Mouse (Mus musculus) kidney, embryonic 15.5 days (tissue): ENCODE data around the gene Rpl12. TPM values are rescaled to one million over a fixed set of nuclear protein-coding genes. Genes with fewer than 3 reads are reported as not detected.

ENCODE experiments used
- ATAC-seq: fragments of 200-750 bp; cut with Nextera tagmentation; replicated peaks from 2 replicates; pipeline ENCODE4 v1.8.0; 2017; ENCODE audit warnings: moderate TSS enrichment; ENCODE audit not compliant: low FRiP score
- H3K27ac ChIP-seq: fragments of 300-500 bp; sonication (generic); 2 replicates; pipeline ENCODE4 v1.5.1; 2015; ENCODE audit warnings: mild to moderate bottlenecking, inconsistent platforms
- H3K27me3 ChIP-seq: fragments of 300-500 bp; sonication (generic); 2 replicates; pipeline ENCODE4 v1.6.1; 2015; ENCODE audit warnings: inconsistent platforms
- H3K36me3 ChIP-seq: fragments of 300-500 bp; sonication (generic); 2 replicates; pipeline ENCODE4 v1.6.1; 2015; ENCODE audit warnings: inconsistent platforms
- H3K4me1 ChIP-seq: fragments of 300-500 bp; sonication (generic); 2 replicates; pipeline ENCODE4 v1.6.1; 2015; ENCODE audit warnings: inconsistent platforms
- H3K4me2 ChIP-seq: fragments of 300-500 bp; sonication (generic); 2 replicates; pipeline ENCODE4 v1.6.1; 2015; ENCODE audit warnings: moderate library complexity, mild to moderate bottlenecking, inconsistent platforms
- H3K4me3 ChIP-seq: fragments of 300-500 bp; sonication (generic); replicated peaks from 2 replicates; pipeline ENCODE4 v1.5.1; 2015; ENCODE audit warnings: mild to moderate bottlenecking, inconsistent platforms
- H3K9ac ChIP-seq: fragments of 300-500 bp; sonication (generic); 2 replicates; pipeline ENCODE4 v1.6.1; 2015; ENCODE audit warnings: mild to moderate bottlenecking, inconsistent platforms
- H3K9me3 ChIP-seq: fragments of 300-500 bp; sonication (generic); replicated peaks from 2 replicates; pipeline ENCODE4 v1.6.1; 2016; ENCODE audit warnings: inconsistent platforms
- WGBS: fragments of 180-500 bp; shearing (Covaris S2); methylation state at CpG from one replicate; pipeline ENCODE4 v1.1.7; 2015; ENCODE audit warnings: mixed read lengths; 5-methylcytosine and 5-hydroxymethylcytosine counted together
- polyA plus RNA-seq: library from polyadenylated mRNA; unstranded; fragments of >200 nt; fragmentation: Nextera tagmentation; extraction: Ambion mirVana; gene quantifications from 2 replicates; pipeline ENCODE4 v1.2.1, GENCODE M21; 2015

The Rpl12 gene
- polyA plus RNA-seq, 1 experiment from 2014 or later, result 204 TPM

DNA sequence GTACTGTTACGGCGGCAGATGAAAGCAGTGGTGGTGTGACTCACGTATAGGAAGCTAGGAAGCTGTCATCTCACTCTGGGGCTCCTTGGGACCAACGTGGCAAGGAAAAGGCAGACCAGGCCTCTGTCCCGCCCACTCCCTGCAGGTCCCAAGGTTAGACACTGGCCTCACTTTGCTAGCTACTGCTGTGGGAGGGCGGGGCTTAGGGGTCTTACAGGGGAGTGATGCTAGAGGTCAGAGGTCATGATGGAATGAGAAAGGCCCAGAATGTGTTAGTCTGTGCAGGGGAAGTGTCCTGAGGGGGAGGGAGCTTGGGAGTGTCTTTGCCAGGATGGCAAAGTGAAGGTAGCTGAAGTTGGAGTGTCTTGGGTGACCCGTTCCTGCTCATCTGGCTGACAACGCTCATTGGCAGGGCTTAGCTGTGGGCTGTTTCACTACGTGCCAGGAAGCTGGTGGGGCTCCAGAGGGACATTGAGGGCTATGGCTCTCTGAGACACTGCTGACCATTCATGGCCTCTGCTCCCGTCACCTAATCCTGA, 37.0 kb upstream of the Rpl12 start:
- Histone ChIP-seq H3K9me3 (no peaks in the 10 kb centered on the region), H3K4me3 (no peak overlapping the region), H3K4me1 (no peaks in the 10 kb centered on the region), H3K27me3 (no peaks in the 10 kb centered on the region), H3K36me3 (peaks cover 72% of the 10 kb centered on the region), H3K9ac (no peak overlapping the region), H3K4me2 (no peak overlapping the region), H3K27ac (no peak overlapping the region)
- ATAC-seq, result no peak
- WGBS, result 77% methylated on average over 10 of the region's 10 CpGs

DNA sequence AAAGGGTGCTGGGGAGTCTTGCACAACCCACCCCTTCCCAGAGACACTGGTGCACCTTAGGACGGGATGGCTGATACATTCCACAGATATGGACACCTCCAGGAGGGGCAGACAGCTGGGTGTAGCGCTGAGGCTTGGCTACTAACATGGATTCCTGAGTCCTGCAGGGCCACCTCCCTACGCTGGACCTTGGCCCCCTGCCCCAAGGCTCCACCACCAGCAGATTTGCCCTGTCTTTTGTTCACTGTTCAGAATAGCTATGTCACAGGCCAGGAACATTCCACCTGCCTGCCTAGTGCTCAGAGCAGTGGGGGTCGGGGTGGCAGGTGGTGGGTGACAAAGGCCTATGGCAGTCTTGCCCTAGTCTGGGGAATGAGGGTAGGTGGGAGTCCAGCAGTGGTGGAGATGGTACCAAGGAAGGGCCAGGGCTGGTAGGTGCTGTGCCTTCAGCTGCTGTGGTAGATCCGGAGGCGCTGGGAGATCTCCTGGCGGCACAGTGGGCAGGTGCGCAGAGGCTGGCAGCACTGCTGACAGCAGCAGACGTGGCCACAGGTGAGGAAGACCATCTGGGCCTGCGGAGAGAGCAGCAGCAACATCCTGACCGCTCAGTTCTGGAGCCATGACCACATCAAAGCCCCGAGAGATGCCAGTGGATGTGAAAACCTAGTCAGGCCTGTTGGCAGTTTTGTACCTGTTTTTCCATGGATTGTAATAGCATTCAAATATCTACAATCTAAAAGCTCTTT, 34.9 kb upstream of the Rpl12 start:
- Histone ChIP-seq H3K9me3 (no peaks in the 10 kb centered on the region), H3K36me3 (peaks cover 51% of the 10 kb centered on the region), H3K4me3 (no peak overlapping the region), H3K27ac (no peak overlapping the region), H3K4me1 (no peaks in the 10 kb centered on the region), H3K9ac (no peak overlapping the region), H3K27me3 (no peaks in the 10 kb centered on the region), H3K4me2 (no peak overlapping the region)
- WGBS, result 89% methylated on average over 12 of the region's 12 CpGs
- no peak for ATAC-seq

- H3K36me3 ChIP-seq, result peaks cover 38% of the 10 kb centered on the region
- no peaks in the 10 kb centered on the region for H3K4me1 ChIP-seq
- no peak overlapping the region for H3K4me2 ChIP-seq
- no peak overlapping the region for H3K9ac ChIP-seq
- H3K27me3 ChIP-seq, result no peaks in the 10 kb centered on the region
- no peak overlapping the region for H3K4me3 ChIP-seq
- no peak overlapping the region for H3K27ac ChIP-seq
- no peaks in the 10 kb centered on the region for H3K9me3 ChIP-seq
- whole genome bisulfite sequencing, result 74% methylated on average over 15 of the region's 15 CpGs
- no peak for ATAC-seq
These were observed 33.6 kb upstream of the Rpl12 start for GRCm38 (mm10) chr2:32927624-32928234.

GRCm38 (mm10) chr2:32928235-32928946, 33.0 kb upstream of the Rpl12 start:
- no peaks in the 10 kb centered on the region for H3K9me3 ChIP-seq
- H3K27ac ChIP-seq, result no peak overlapping the region
- H3K4me1 ChIP-seq, result no peaks in the 10 kb centered on the region
- 32% methylated on average over 10 of the region's 10 CpGs for WGBS
- H3K4me3 ChIP-seq, result no peak overlapping the region
- no peak overlapping the region for H3K4me2 ChIP-seq
- H3K27me3 ChIP-seq, result no peaks in the 10 kb centered on the region
- H3K36me3 ChIP-seq, result peaks cover 34% of the 10 kb centered on the region
- ATAC-seq, result peak; percentile 40; the same call in 1 of the 2 replicates
- H3K9ac ChIP-seq, result no peak overlapping the region

- no peaks in the 10 kb centered on the region for H3K4me1 ChIP-seq
- H3K36me3 ChIP-seq, result peaks cover 29% of the 10 kb centered on the region
- WGBS, result 84% methylated on average over 19 of the region's 19 CpGs
- H3K27me3 ChIP-seq, result no peaks in the 10 kb centered on the region
- H3K27ac ChIP-seq, result no peak overlapping the region
- ATAC-seq, result no peak
- H3K4me3 ChIP-seq, result no peak overlapping the region
- H3K4me2 ChIP-seq, result no peak overlapping the region
- H3K9me3 ChIP-seq, result no peaks in the 10 kb centered on the region
- H3K9ac ChIP-seq, result no peak overlapping the region
These were observed 32.2 kb upstream of the Rpl12 start for GRCm38 (mm10) chr2:32928947-32929829.

- Histone ChIP-seq H3K4me3 (no peak overlapping the region), H3K9me3 (no peaks in the 10 kb centered on the region), H3K27ac (no peak overlapping the region), H3K4me1 (no peaks in the 10 kb centered on the region), H3K27me3 (no peaks in the 10 kb centered on the region), H3K9ac (no peak overlapping the region), H3K36me3 (peaks cover 25% of the 10 kb centered on the region), H3K4me2 (no peak overlapping the region)
- no peak for ATAC-seq
- WGBS, result 79% methylated on average over 7 of the region's 7 CpGs
These were observed 29.6 kb upstream of the Rpl12 start for GRCm38 (mm10) chr2:32931730-32932129.

DNA sequence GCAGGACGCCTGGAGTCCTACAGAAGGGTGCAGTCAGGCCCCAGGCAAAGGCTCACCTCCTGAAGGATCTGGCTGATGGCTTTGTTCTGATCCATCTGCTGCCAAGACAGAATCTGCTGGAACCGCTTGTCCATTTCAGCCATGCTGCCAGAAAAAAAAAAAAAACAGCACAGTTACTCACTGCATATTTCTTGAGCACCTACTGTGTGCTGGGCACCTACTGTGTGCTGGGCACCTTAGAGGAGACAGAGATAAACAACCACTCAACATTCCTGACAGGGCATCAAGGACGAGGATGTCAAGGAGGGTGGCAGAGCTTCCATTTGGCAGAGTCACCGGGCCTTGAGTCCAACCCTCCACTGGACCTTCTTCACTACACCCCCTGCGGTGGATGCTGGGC, 22.6 kb upstream of the Rpl12 start:
- Histone ChIP-seq H3K4me3 (no peak overlapping the region), H3K9ac (no peak overlapping the region), H3K9me3 (no peaks in the 10 kb centered on the region), H3K27me3 (no peaks in the 10 kb centered on the region), H3K27ac (no peak overlapping the region), H3K4me2 (no peak overlapping the region), H3K36me3 (peaks cover 69% of the 10 kb centered on the region), H3K4me1 (no peaks in the 10 kb centered on the region)
- 88% methylated on average over 5 of the region's 5 CpGs for WGBS
- ATAC-seq, result no peak

- H3K4me3 ChIP-seq, result no peak overlapping the region
- H3K9me3 ChIP-seq, result no peaks in the 10 kb centered on the region
- H3K36me3 ChIP-seq, result peaks cover 71% of the 10 kb centered on the region
- H3K4me2 ChIP-seq, result no peak overlapping the region
- no peaks in the 10 kb centered on the region for H3K27me3 ChIP-seq
- H3K4me1 ChIP-seq, result no peaks in the 10 kb centered on the region
- no peak for ATAC-seq
- H3K9ac ChIP-seq, result no peak overlapping the region
- H3K27ac ChIP-seq, result no peak overlapping the region
- WGBS, result 79% methylated on average over 5 of the region's 5 CpGs
These were observed 21.9 kb upstream of the Rpl12 start for GRCm38 (mm10) chr2:32939418-32939817.

- H3K27me3 ChIP-seq, result no peaks in the 10 kb centered on the region
- WGBS, result 94% methylated on average over 4 of the region's 4 CpGs
- no peak for ATAC-seq
- H3K27ac ChIP-seq, result no peak overlapping the region
- H3K36me3 ChIP-seq, result peaks cover 72% of the 10 kb centered on the region
- no peaks in the 10 kb centered on the region for H3K9me3 ChIP-seq
- no peak overlapping the region for H3K4me3 ChIP-seq
- H3K4me2 ChIP-seq, result no peak overlapping the region
- no peak overlapping the region for H3K9ac ChIP-seq
- no peaks in the 10 kb centered on the region for H3K4me1 ChIP-seq
These were observed 20.9 kb upstream of the Rpl12 start for GRCm38 (mm10) chr2:32940483-32940882.

GRCm38 (mm10) chr2:32947454-32947853, 13.9 kb upstream of the Rpl12 start:
- no peak overlapping the region for H3K27ac ChIP-seq
- H3K4me2 ChIP-seq, result no peak overlapping the region
- H3K27me3 ChIP-seq, result no peaks in the 10 kb centered on the region
- 88% methylated on average over 11 of the region's 11 CpGs for WGBS
- H3K4me3 ChIP-seq, result no peak overlapping the region
- H3K9me3 ChIP-seq, result no peaks in the 10 kb centered on the region
- H3K4me1 ChIP-seq, result no peaks in the 10 kb centered on the region
- H3K36me3 ChIP-seq, result peaks cover 63% of the 10 kb centered on the region
- ATAC-seq, result no peak
- no peak overlapping the region for H3K9ac ChIP-seq

GRCm38 (mm10) chr2:32954581-32954980, 6.8 kb upstream of the Rpl12 start:
- no peak for ATAC-seq
- Histone ChIP-seq H3K4me1 (no peaks in the 10 kb centered on the region), H3K27ac (no peak overlapping the region), H3K4me2 (no peak overlapping the region), H3K36me3 (peaks cover 57% of the 10 kb centered on the region), H3K9ac (no peak overlapping the region), H3K27me3 (no peaks in the 10 kb centered on the region), H3K9me3 (peaks cover 5% of the 10 kb centered on the region; the same call in 1 of the 2 replicates), H3K4me3 (no peak overlapping the region)
- 92% methylated on average over 2 of the region's 2 CpGs for WGBS
